Mouse (Mus musculus): Measurements from ENCODE around the gene Lrfn1.

The Lrfn1 gene

DNA sequence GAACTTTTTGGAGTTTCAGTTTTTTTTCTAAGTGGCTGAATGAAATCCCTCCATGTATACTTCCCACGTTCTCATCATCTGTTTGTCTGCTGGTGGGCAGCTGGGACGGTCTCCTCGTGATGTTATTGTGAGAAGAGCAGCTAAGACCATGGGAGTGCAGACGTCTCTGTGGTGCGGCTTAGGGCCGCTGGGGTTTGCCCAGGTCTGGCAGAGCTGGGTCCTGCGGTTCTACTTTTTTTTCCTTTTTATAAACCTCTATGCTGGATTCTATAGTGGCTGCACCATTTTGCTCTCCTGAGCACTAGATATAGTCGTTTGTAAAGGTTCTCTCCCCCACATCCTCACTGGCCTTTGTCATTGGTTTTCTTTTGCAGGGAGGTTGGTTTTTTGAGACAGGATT lies 59.7 kb downstream of the Lrfn1 start:
- DNase-seq (ENCODE audit: low spot score in 2 of 2): no peak
